Mouse (Mus musculus) thymus, postnatal 10 days (tissue): Measurements from ENCODE around the gene Mkrn3.

Experiments
- DNase-seq, 2 experiments: peaks; one replicate each; pipeline ENCODE4 v3.0.0; 2021; ENCODE audit warnings: low spot score in 2 of 2

The Mkrn3 gene

GRCm38 (mm10) chr7:62419493-62420360 is at the start of gene Mkrn3:
Gene Mkrn3 (minus strand): TSS chr7:62420139.
- peak in 1 of 2 experiments; percentile 36 for DNase-seq

- peak; percentile 5 to 9 for DNase-seq
Measured at GRCm38 (mm10) chr7:62463878-62464755, 44.2 kb upstream of the Mkrn3 start, which contains the start of gene Peg12. Gene Peg12 (minus strand): TSS chr7:62464510.

- no peak for DNase-seq
Measured at GRCm38 (mm10) chr7:62463007-62463877, 43.3 kb upstream of the Mkrn3 start.

- no peak for DNase-seq
Measured at GRCm38 (mm10) chr7:62462229-62463006, 42.5 kb upstream of the Mkrn3 start.

- DNase-seq = no peak
Measured at GRCm38 (mm10) chr7:62452353-62452752, 32.4 kb upstream of the Mkrn3 start.

- DNase-seq = no peak
Measured at GRCm38 (mm10) chr7:62445431-62446165, 25.7 kb upstream of the Mkrn3 start.

- no peak for DNase-seq
Measured at GRCm38 (mm10) chr7:62436394-62436793, 16.5 kb upstream of the Mkrn3 start.

GRCm38 (mm10) chr7:62433243-62433642 is 13.3 kb upstream of the Mkrn3 start:
- DNase-seq = no peak

- DNase-seq = peak in 1 of 2 experiments; percentile 4
Measured at GRCm38 (mm10) chr7:62428337-62428736, 8.4 kb upstream of the Mkrn3 start.

- DNase-seq = no peak
Measured at GRCm38 (mm10) chr7:62423210-62423609, 3.3 kb upstream of the Mkrn3 start.

GRCm38 (mm10) chr7:62420566-62420965 is 627 bp upstream of the Mkrn3 start:
- no peak for DNase-seq

GRCm38 (mm10) chr7:62419105-62419492 is 840 bp downstream of the Mkrn3 start:
- DNase-seq = no peak

- DNase-seq = no peak
Measured at GRCm38 (mm10) chr7:62418346-62418745, 1.6 kb downstream of the Mkrn3 start.

GRCm38 (mm10) chr7:62416173-62416572 is 3.8 kb downstream of the Mkrn3 start:
- DNase-seq = no peak

GRCm38 (mm10) chr7:62415222-62415621 is 4.7 kb downstream of the Mkrn3 start:
- DNase-seq = no peak

- DNase-seq = no peak
Measured at GRCm38 (mm10) chr7:62407803-62408202, 12.1 kb downstream of the Mkrn3 start.

GRCm38 (mm10) chr7:62406573-62407050 is 13.3 kb downstream of the Mkrn3 start:
- DNase-seq = no peak

- no peak for DNase-seq
Measured at GRCm38 (mm10) chr7:62392202-62392601, 27.7 kb downstream of the Mkrn3 start.

GRCm38 (mm10) chr7:62388291-62388690 is 31.6 kb downstream of the Mkrn3 start:
- DNase-seq = no peak

- DNase-seq = no peak
Measured at GRCm38 (mm10) chr7:62382391-62382790, 37.5 kb downstream of the Mkrn3 start.
